Mouse (Mus musculus) C2C12 (cell line): ENCODE data around the gene Bahcc1. TPM values are rescaled to one million over a fixed set of nuclear protein-coding genes. Genes with fewer than 3 reads are reported as not detected.

Source experiments
- H3K27me3 ChIP-seq: one replicate; pipeline ENCODE4 v1.6.1; 2011; ENCODE audit not compliant: control insufficient read depth, insufficient read depth, insufficient read length
- H3K36me3 ChIP-seq: one replicate; pipeline ENCODE4 v1.6.1; 2011; ENCODE audit not compliant: control insufficient read depth, insufficient read depth
- H3K4me3 ChIP-seq: one replicate; pipeline ENCODE4 v1.5.1; 2011; ENCODE audit warnings: mild to moderate bottlenecking, control low read depth; ENCODE audit not compliant: poor library complexity, insufficient read depth, severe bottlenecking
- H3K79me2 ChIP-seq: one replicate; pipeline ENCODE4 v1.6.1; 2011; ENCODE audit not compliant: control insufficient read depth, insufficient read depth
- H3K79me3 ChIP-seq: one replicate; pipeline ENCODE4 v1.6.1; 2011; ENCODE audit warnings: low read depth, control low read depth
- H3ac ChIP-seq: one replicate; pipeline ENCODE3; 2011; ENCODE audit warnings: low read depth; ENCODE audit not compliant: control insufficient read depth, insufficient read length
- CEBPB ChIP-seq: IDR thresholded peaks from one replicate; pipeline ENCODE4 v1.6.1; 2011; ENCODE audit warnings: low read depth, mild to moderate bottlenecking, control low read depth, moderate library complexity
- CTCF ChIP-seq: IDR thresholded peaks from one replicate; pipeline ENCODE4 v1.5.1; 2011; ENCODE audit not compliant: control insufficient read depth, insufficient read depth, insufficient read length
- FOSL1 ChIP-seq: IDR thresholded peaks from one replicate; pipeline ENCODE4 v1.8.0; 2011; ENCODE audit warnings: mild to moderate bottlenecking, low read length; ENCODE audit not compliant: poor library complexity, insufficient read depth, severe bottlenecking
- MAX ChIP-seq: IDR thresholded peaks from one replicate; pipeline ENCODE4 v1.6.1; 2011; ENCODE audit warnings: mild to moderate bottlenecking, control low read depth
- MYOD1 ChIP-seq: IDR thresholded peaks from one replicate; pipeline ENCODE4 v1.6.1; 2011; ENCODE audit warnings: low read depth; ENCODE audit not compliant: control insufficient read depth, insufficient read length
- MYOG ChIP-seq: IDR thresholded peaks from one replicate; pipeline ENCODE4 v1.6.1; 2011; ENCODE audit not compliant: control insufficient read depth, insufficient read length; ENCODE audit errors: extremely low read depth
- USF1 ChIP-seq: IDR thresholded peaks from one replicate; pipeline ENCODE4 v1.6.1; 2011; ENCODE audit warnings: low read depth, mild to moderate bottlenecking, control low read depth, moderate library complexity
- polyA plus RNA-seq: library from polyadenylated mRNA; unstranded; fragments of >200 nt; fragmentation: generic; extraction: Trizol; gene quantifications from one replicate; pipeline ENCODE4 v1.2.1, GENCODE M21; 2012; ENCODE audit warnings: missing spikeins

Gene Bahcc1
- polyA plus RNA-seq, 1 experiment: 10.8 TPM

- Histone ChIP-seq H3ac (no peak overlapping the region), H3K4me3 (no peak overlapping the region), H3K27me3 (no peaks in the 10 kb centered on the region), H3K36me3 (no peaks in the 10 kb centered on the region), H3K79me3 (peaks cover 68% of the 10 kb centered on the region), H3K79me2 (peaks cover 100% of the 10 kb centered on the region)
- TF ChIP-seq USF1: no peak
- TF ChIP-seq MAX: no peak
These were observed 10.2 kb downstream of the Bahcc1 start for GRCm38 (mm10) chr11:120242726-120243530.

- Histone ChIP-seq H3K4me3 (no peak overlapping the region), H3K79me3 (peaks cover 68% of the 10 kb centered on the region), H3K79me2 (peaks cover 100% of the 10 kb centered on the region), H3K36me3 (no peaks in the 10 kb centered on the region), H3K27me3 (no peaks in the 10 kb centered on the region), H3ac (no peak overlapping the region)
- no peak for TF ChIP-seq CTCF
- TF ChIP-seq MYOD1: no peak
- no peak for TF ChIP-seq MAX
- TF ChIP-seq CEBPB: no peak
- no peak for TF ChIP-seq FOSL1
- no peak for TF ChIP-seq MYOG
- TF ChIP-seq USF1: no peak
These were observed 10.7 kb downstream of the Bahcc1 start for GRCm38 (mm10) chr11:120243531-120243820.

GRCm38 (mm10) chr11:120248160-120248793 lies 15.5 kb downstream of the Bahcc1 start:
- Histone ChIP-seq H3K36me3 (no peaks in the 10 kb centered on the region), H3K79me3 (peaks cover 40% of the 10 kb centered on the region), H3K4me3 (no peak overlapping the region), H3K27me3 (no peaks in the 10 kb centered on the region), H3ac (no peak overlapping the region), H3K79me2 (peaks cover 89% of the 10 kb centered on the region)
- no peak for TF ChIP-seq MYOG
- no peak for TF ChIP-seq MYOD1
- no peak for TF ChIP-seq CTCF
- no peak for TF ChIP-seq FOSL1

- no peak overlapping the region for H3K4me3 ChIP-seq
- no peaks in the 10 kb centered on the region for H3K27me3 ChIP-seq
- no peaks in the 10 kb centered on the region for H3K36me3 ChIP-seq
- peaks cover 37% of the 10 kb centered on the region for H3K79me3 ChIP-seq
- H3K79me2 ChIP-seq: peaks cover 89% of the 10 kb centered on the region
- TF ChIP-seq CEBPB (no peak), MYOD1 (no peak), MAX (no peak), USF1 (no peak), MYOG (no peak), CTCF (no peak), FOSL1 (no peak)
- no peak overlapping the region for H3ac ChIP-seq
These were observed 16.2 kb downstream of the Bahcc1 start for GRCm38 (mm10) chr11:120248899-120249298.

- Histone ChIP-seq H3K79me2 (peaks cover 85% of the 10 kb centered on the region), H3K4me3 (no peak overlapping the region), H3K79me3 (peaks cover 34% of the 10 kb centered on the region), H3K27me3 (no peaks in the 10 kb centered on the region), H3K36me3 (no peaks in the 10 kb centered on the region), H3ac (no peak overlapping the region)
- no peak for TF ChIP-seq USF1
- TF ChIP-seq MYOD1: no peak
- TF ChIP-seq MAX: no peak
- TF ChIP-seq FOSL1: no peak
- no peak for TF ChIP-seq CEBPB
- TF ChIP-seq CTCF: no peak
- no peak for TF ChIP-seq MYOG
These were observed 18.5 kb downstream of the Bahcc1 start for GRCm38 (mm10) chr11:120250991-120251949.
